Mouse (Mus musculus) MEL (cell line): ENCODE measurements around the gene Adamts4.

Experiments used
- E2F4 ChIP-seq: IDR thresholded peaks from 2 replicates; pipeline ENCODE4 v1.6.1; 2011; ENCODE audit warnings: low read depth, low read length, improper control_type of control experiment, borderline replicate concordance
- EP300 ChIP-seq, 2 experiments: IDR thresholded peaks; 2 replicates each; pipeline ENCODE4 v1.6.1; 2011; ENCODE audit warnings: improper control_type of control experiment in 2 of 2, low read length in 2 of 2, low read depth in 1 of 2, mild to moderate bottlenecking in 1 of 2
- MYC ChIP-seq: IDR thresholded peaks from 2 replicates; pipeline ENCODE4 v1.6.1; 2011; ENCODE audit warnings: low read depth, mild to moderate bottlenecking, low read length, improper control_type of control experiment, moderate library complexity
- POLR2A ChIP-seq, 2 experiments: IDR thresholded peaks; 2 replicates each; pipeline ENCODE4 v1.6.1; 2011 to 2012; ENCODE audit warnings: low read length in 2 of 2, mild to moderate bottlenecking in 2 of 2, control low read depth in 1 of 2, improper control_type of control experiment in 1 of 2, low read depth in 1 of 2, moderate library complexity in 1 of 2; ENCODE audit not compliant: control insufficient read depth in 1 of 2, insufficient read depth in 1 of 2, poor library complexity in 1 of 2
- TAL1 ChIP-seq: IDR thresholded peaks from 2 replicates; pipeline ENCODE4 v1.6.1; 2012; ENCODE audit warnings: mild to moderate bottlenecking, inconsistent platforms, low read length, moderate library complexity, mixed read lengths
- TCF12 ChIP-seq: IDR thresholded peaks from 2 replicates; pipeline ENCODE4 v1.6.1; 2014; ENCODE audit warnings: low read depth, mild to moderate bottlenecking, inconsistent platforms, low read length, improper control_type of control experiment, moderate library complexity
- ZKSCAN1 ChIP-seq: IDR thresholded peaks from 2 replicates; pipeline ENCODE4 v1.6.1; 2012; ENCODE audit warnings: low read depth, mild to moderate bottlenecking, inconsistent platforms, low read length, improper control_type of control experiment, moderate library complexity

DNA sequence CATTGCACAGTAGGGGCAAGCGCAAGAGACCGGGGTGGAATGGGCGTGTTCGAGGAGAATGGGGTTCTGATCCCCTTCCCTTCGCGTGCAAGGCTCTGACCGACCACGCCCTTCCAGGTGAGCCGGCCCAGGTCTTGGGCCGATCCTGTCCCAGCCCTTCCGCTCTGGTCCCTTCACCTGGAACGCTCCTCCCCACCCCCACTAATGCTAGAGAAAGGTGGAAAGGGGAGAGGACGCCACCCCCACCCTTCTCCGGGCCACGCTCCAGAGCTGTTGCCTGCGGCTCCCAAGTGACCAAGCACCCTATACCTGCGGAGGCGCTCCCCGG is 20.3 kb downstream of the Adamts4 start:
- TF ChIP-seq ZKSCAN1 (no peak), MYC (no peak), POLR2A (IDR thresholded peaks at IDR 0.05; ENCODE audit: control insufficient read depth in 1 of 2, insufficient read depth in 1 of 2, low read depth in 1 of 2, low read length in 2 of 2, poor library complexity in 1 of 2) (no peak), TCF12 (no peak), E2F4 (no peak), TAL1 (no peak), EP300 (IDR thresholded peaks at IDR 0.05; ENCODE audit: low read depth in 1 of 2, low read length in 2 of 2) (no peak)
